Mouse (Mus musculus) CH12.LX (cell line): Measurements from ENCODE around the gene 4930442H23Rik. TPM values are rescaled to one million over a fixed set of nuclear protein-coding genes. Genes with fewer than 3 reads are reported as not detected.
"Not testable (repeated sequence)": the region's sequence is repeated elsewhere in the genome, so short reads cannot be mapped to it uniquely, and the experiment has no call there.

Experiments
- DNase-seq: peaks from one replicate; pipeline ENCODE4 v3.0.0-alpha.2; 2013; ENCODE audit errors: extremely low read depth
- H3K27ac ChIP-seq: 2 replicates; pipeline ENCODE4 v1.5.1; 2012; ENCODE audit warnings: low read depth, mild to moderate bottlenecking, control low read depth, moderate library complexity; ENCODE audit not compliant: insufficient read depth
- H3K27me3 ChIP-seq: replicated peaks from 2 replicates; pipeline ENCODE3; 2012; ENCODE audit warnings: inconsistent platforms
- H3K36me3 ChIP-seq, 2 experiments: replicated peaks in 1 of 2; 2 replicates each; pipeline versions ENCODE3 to v1.6.1; 2012; ENCODE audit warnings: inconsistent platforms in 1 of 2, low read length in 1 of 2, mild to moderate bottlenecking in 1 of 2, mixed read lengths in 1 of 2, moderate library complexity in 1 of 2; ENCODE audit not compliant: control insufficient read depth in 1 of 2, insufficient read depth in 1 of 2
- H3K4me1 ChIP-seq, 2 experiments: 2 replicates each; pipeline ENCODE4 v1.6.1; 2012; ENCODE audit warnings: inconsistent platforms in 1 of 2, moderate library complexity in 1 of 2; ENCODE audit not compliant: insufficient read depth in 2 of 2, control insufficient read depth in 1 of 2
- H3K4me2 ChIP-seq: 2 replicates; pipeline ENCODE4 v1.6.1; 2012; ENCODE audit warnings: low read depth, mild to moderate bottlenecking, control low read depth; ENCODE audit not compliant: poor library complexity, insufficient read depth, severe bottlenecking
- H3K4me3 ChIP-seq, 3 experiments: fragments of 150-350 bp in 1 of 3; sonication (generic) in 1 of 3; replicated peaks in 1 of 3; 2 replicates each; pipeline versions ENCODE3 to v1.5.1; 2011 to 2012; ENCODE audit warnings: low read depth in 2 of 3, low read length in 2 of 3, mild to moderate bottlenecking in 2 of 3, moderate library complexity in 2 of 3, control low read depth in 1 of 3, improper control_type of control experiment in 1 of 3, inconsistent platforms in 1 of 3, mixed read lengths in 1 of 3; ENCODE audit not compliant: poor library complexity in 1 of 3
- H3K79me2 ChIP-seq: replicated peaks from 2 replicates; pipeline ENCODE4 v1.6.1; 2012; ENCODE audit warnings: mild to moderate bottlenecking, moderate library complexity; ENCODE audit not compliant: control insufficient read depth, poor library complexity, insufficient read depth, severe bottlenecking; ENCODE audit errors: extremely low read depth
- H3K9ac ChIP-seq: 2 replicates; pipeline ENCODE4 v1.6.1; 2012; ENCODE audit warnings: low read depth, mild to moderate bottlenecking, control low read depth, moderate library complexity; ENCODE audit not compliant: insufficient read depth
- H3K9me3 ChIP-seq: replicated peaks from 2 replicates; pipeline ENCODE3; 2012; ENCODE audit warnings: low read length, inconsistent platforms, mixed read lengths
- BHLHE40 ChIP-seq: IDR thresholded peaks from 2 replicates; pipeline ENCODE4 v1.6.1; 2011; ENCODE audit warnings: mild to moderate bottlenecking, low read depth, low read length, improper control_type of control experiment
- CHD2 ChIP-seq: IDR thresholded peaks from 2 replicates; pipeline ENCODE4 v1.6.1; 2011; ENCODE audit warnings: low read length, improper control_type of control experiment
- E2F4 ChIP-seq: IDR thresholded peaks from 2 replicates; pipeline ENCODE4 v1.6.1; 2011; ENCODE audit warnings: low read depth, low read length, improper control_type of control experiment; ENCODE audit not compliant: insufficient replicate concordance
- ELF1 ChIP-seq: IDR thresholded peaks from 2 replicates; pipeline ENCODE4 v1.6.1; 2014; ENCODE audit warnings: low read depth, mild to moderate bottlenecking, inconsistent platforms, low read length, improper control_type of control experiment
- EP300 ChIP-seq: IDR thresholded peaks from 2 replicates; pipeline ENCODE4 v1.6.1; 2011; ENCODE audit warnings: low read length, improper control_type of control experiment
- GABPA ChIP-seq: IDR thresholded peaks from 2 replicates; pipeline ENCODE4 v1.6.1; 2012; ENCODE audit warnings: low read depth, low read length, improper control_type of control experiment, inconsistent platforms; ENCODE audit not compliant: insufficient replicate concordance
- HCFC1 ChIP-seq: IDR thresholded peaks from 2 replicates; pipeline ENCODE4 v1.6.1; 2012; ENCODE audit warnings: low read depth, mild to moderate bottlenecking, inconsistent platforms, low read length, improper control_type of control experiment
- IRF4 ChIP-seq: IDR thresholded peaks from 2 replicates; pipeline ENCODE4 v1.6.1; 2014; ENCODE audit warnings: low read depth, mild to moderate bottlenecking, inconsistent platforms, low read length, improper control_type of control experiment
- JUN ChIP-seq: IDR thresholded peaks from 2 replicates; pipeline ENCODE4 v1.6.1; 2011; ENCODE audit warnings: low read depth, mild to moderate bottlenecking, low read length, improper control_type of control experiment, moderate library complexity; ENCODE audit not compliant: insufficient read depth
- JUND ChIP-seq: conservative IDR thresholded peaks from 2 replicates; pipeline ENCODE4 v1.6.1; 2011; ENCODE audit warnings: low read depth, low read length, improper control_type of control experiment
- KAT2A ChIP-seq: IDR thresholded peaks from 2 replicates; pipeline ENCODE4 v1.6.1; 2012; ENCODE audit warnings: low read length, improper control_type of control experiment, inconsistent platforms; ENCODE audit not compliant: insufficient replicate concordance
- MAFK ChIP-seq: IDR thresholded peaks from 2 replicates; pipeline ENCODE4 v1.6.1; 2011; ENCODE audit warnings: low read length, improper control_type of control experiment; ENCODE audit not compliant: insufficient replicate concordance
- MAX ChIP-seq: IDR thresholded peaks from 2 replicates; pipeline ENCODE4 v1.6.1; 2011; ENCODE audit warnings: low read length, improper control_type of control experiment
- MAZ ChIP-seq: IDR thresholded peaks from 2 replicates; pipeline ENCODE4 v1.6.1; 2012; ENCODE audit warnings: low read depth, mild to moderate bottlenecking, inconsistent platforms, low read length, improper control_type of control experiment, moderate library complexity
- MEF2A ChIP-seq: IDR thresholded peaks from 2 replicates; pipeline ENCODE4 v1.6.1; 2014; ENCODE audit warnings: low read depth, mild to moderate bottlenecking, inconsistent platforms, low read length, improper control_type of control experiment, borderline replicate concordance
- MXI1 ChIP-seq: IDR thresholded peaks from 2 replicates; pipeline ENCODE4 v1.6.1; 2011; ENCODE audit warnings: mild to moderate bottlenecking, low read depth, low read length, improper control_type of control experiment
- MYC ChIP-seq: IDR thresholded peaks from 2 replicates; pipeline ENCODE4 v1.6.1; 2011; ENCODE audit warnings: low read depth, mild to moderate bottlenecking, improper control_type of control experiment, low read length
- NELFE ChIP-seq: IDR thresholded peaks from 2 replicates; pipeline ENCODE4 v1.6.1; 2011; ENCODE audit warnings: low read depth, low read length, improper control_type of control experiment
- NRF1 ChIP-seq: IDR thresholded peaks from 2 replicates; pipeline ENCODE4 v1.6.1; 2014; ENCODE audit warnings: low read depth, mild to moderate bottlenecking, inconsistent platforms, low read length, improper control_type of control experiment, moderate library complexity
- PAX5 ChIP-seq: IDR thresholded peaks from 2 replicates; pipeline ENCODE4 v1.6.1; 2012; ENCODE audit warnings: low read length, inconsistent platforms, mixed read lengths
- POLR2A ChIP-seq: IDR thresholded peaks from 2 replicates; pipeline ENCODE4 v1.6.1; 2011; ENCODE audit warnings: low read depth, mild to moderate bottlenecking, improper control_type of control experiment, low read length
- POLR2AphosphoS2 ChIP-seq: IDR thresholded peaks from 2 replicates; pipeline ENCODE4 v1.6.1; 2011; ENCODE audit warnings: low read depth, low read length, improper control_type of control experiment
- RCOR1 ChIP-seq: conservative IDR thresholded peaks from 2 replicates; pipeline ENCODE4 v1.6.1; 2012; ENCODE audit warnings: low read depth, mild to moderate bottlenecking, inconsistent platforms, low read length, improper control_type of control experiment
- SIN3A ChIP-seq: IDR thresholded peaks from 2 replicates; pipeline ENCODE4 v1.6.1; 2012; ENCODE audit warnings: low read length, improper control_type of control experiment, inconsistent platforms
- SMC3 ChIP-seq: IDR thresholded peaks from 2 replicates; pipeline ENCODE4 v1.6.1; 2011; ENCODE audit warnings: low read depth, low read length, improper control_type of control experiment
- TCF12 ChIP-seq: IDR thresholded peaks from 2 replicates; pipeline ENCODE4 v1.6.1; 2014; ENCODE audit warnings: low read depth, mild to moderate bottlenecking, inconsistent platforms, low read length, improper control_type of control experiment
- USF1 ChIP-seq: IDR thresholded peaks from 2 replicates; pipeline ENCODE4 v1.6.1; 2014; ENCODE audit warnings: low read depth, mild to moderate bottlenecking, inconsistent platforms, low read length, improper control_type of control experiment
- USF2 ChIP-seq: conservative IDR thresholded peaks from 2 replicates; pipeline ENCODE4 v1.6.1; 2011; ENCODE audit warnings: low read depth, low read length, improper control_type of control experiment
- ZKSCAN1 ChIP-seq: IDR thresholded peaks from 2 replicates; pipeline ENCODE4 v1.6.1; 2012; ENCODE audit warnings: low read depth, inconsistent platforms, low read length, improper control_type of control experiment, borderline replicate concordance
- ZMIZ1 ChIP-seq: IDR thresholded peaks from 2 replicates; pipeline ENCODE4 v1.6.1; 2012; ENCODE audit warnings: low read depth, mild to moderate bottlenecking, inconsistent platforms, low read length, improper control_type of control experiment
- ZNF384 ChIP-seq: IDR thresholded peaks from 2 replicates; pipeline ENCODE4 v1.6.1; 2012; ENCODE audit warnings: low read depth, low read length, improper control_type of control experiment, inconsistent platforms
- dilution Hi-C: fragments of 300-500 bp; cut with MboI; formaldehyde crosslinking; loops from 2 replicates; pipeline ENCODE4 v1.14.3; 2020; ENCODE audit warnings: low sequenced_read_pairs; ENCODE audit not compliant: extremely low pct_unique_long_range_greater_than_20kb, extremely low pct_ligation_motif_present
- in situ Hi-C: fragments of 300-500 bp; cut with MboI; formaldehyde crosslinking; loops from 3 replicates; pipeline ENCODE4 v1.14.3; 2019; ENCODE audit warnings: low sequenced_read_pairs, low pct_ligation_motif_present, low pct_unique_long_range_greater_than_20kb, mixed read lengths
- polyA plus RNA-seq: library from polyadenylated mRNA; unstranded; fragments of >175 nt; gene quantifications from 2 replicates; pipeline ENCODE4 v1.2.1, GENCODE M21; 2012; ENCODE audit warnings: low read depth; ENCODE audit not compliant: insufficient read length
- total RNA-seq, 2 experiments: library from RNA; depleted of rRNA; stranded (reverse); fragments of 300-350 nt in 1 of 2; fragments of >200 nt in 1 of 2; gene quantifications; 2 replicates each; pipeline ENCODE4 v1.2.3; 2012 to 2014

Gene 4930442H23Rik
- total and polyA plus RNA-seq, 3 experiments = 0.27 TPM; not detected in 2

DNA sequence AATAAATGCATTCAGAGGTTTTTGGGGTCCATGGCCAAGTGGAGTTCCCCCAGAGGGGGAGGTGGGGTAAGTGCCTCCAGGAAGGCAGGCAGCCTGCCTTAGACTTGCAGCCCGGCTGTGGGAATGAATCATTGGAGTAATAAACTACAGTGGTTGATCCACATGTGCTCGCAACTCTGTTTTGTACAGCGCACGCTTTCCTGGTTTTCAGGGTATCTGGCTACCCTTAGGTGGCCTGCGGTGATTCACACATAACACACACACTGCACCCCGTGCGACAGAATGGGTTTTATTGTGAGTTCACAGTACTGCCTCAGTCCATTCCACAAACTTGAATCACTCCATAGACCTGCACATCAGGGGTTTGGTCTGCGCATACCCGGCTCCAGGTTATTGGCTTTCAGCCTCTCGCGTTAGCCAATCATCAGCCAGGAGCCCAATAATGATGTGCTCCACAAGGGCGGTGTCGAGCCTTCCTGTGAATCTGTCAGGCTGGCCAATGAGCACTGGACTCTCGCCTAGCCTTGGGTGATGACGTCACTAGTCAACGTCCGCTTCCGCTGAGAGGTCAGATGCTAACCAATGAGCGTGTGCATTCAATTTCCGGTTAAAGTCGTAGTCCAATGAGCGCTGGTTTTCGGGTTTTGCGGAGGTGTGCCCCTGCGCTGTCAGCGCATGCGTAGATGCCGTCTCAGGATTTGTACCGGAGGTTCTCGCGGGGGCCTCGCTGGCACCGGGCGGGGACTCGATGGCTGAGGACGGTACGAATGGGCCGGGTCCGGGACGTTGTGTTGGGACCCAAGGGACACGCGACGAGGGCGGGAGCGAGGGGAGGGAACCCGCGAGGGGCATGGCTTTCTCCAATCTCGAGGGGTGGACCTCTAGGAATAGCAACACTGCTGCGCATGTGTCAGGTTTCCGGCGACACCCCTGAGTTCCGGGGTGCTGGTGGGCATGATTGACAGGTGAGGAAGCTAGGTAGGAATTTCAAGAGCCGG, 1.0 kb downstream of the 4930442H23Rik start, which contains the start of gene Dapk3:
TSS of gene Dapk3 (plus strand) at position 670 of the 998 bp plus-strand sequence.
- H3K27ac ChIP-seq = peak within 1 kb of the TSS; percentile 85
- DNase-seq = peak; percentile 100
- H3K36me3 ChIP-seq = peaks cover 69 to 81% of the 10 kb centered on the region in 2 experiments

DNA sequence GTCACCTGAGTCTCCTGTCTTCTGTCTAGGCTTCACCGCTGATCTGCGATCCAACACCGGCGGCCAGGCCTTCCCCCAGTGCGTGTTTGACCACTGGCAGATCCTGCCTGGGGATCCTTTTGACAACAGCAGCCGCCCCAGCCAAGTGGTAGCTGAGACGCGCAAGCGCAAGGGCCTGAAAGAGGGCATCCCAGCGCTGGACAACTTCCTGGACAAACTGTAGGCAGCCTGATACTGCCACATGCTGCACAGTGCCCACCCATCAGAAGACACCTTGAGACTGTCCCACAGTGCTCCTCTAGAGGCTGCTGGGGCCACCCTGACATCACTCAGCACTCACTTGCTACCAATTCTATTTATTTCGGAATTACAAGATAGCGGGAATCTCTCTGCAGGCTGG, 1.8 kb downstream of the 4930442H23Rik start:
- dilution Hi-C loops, H3K27ac ChIP-seq, H3K27me3 ChIP-seq, DNase-seq, in situ Hi-C loops, H3K4me2 ChIP-seq, H3K4me3 ChIP-seq, H3K9ac ChIP-seq, H3K9me3 ChIP-seq: not testable (repeated sequence)
- Histone ChIP-seq H3K4me1 (peaks cover 22 to 49% of the 10 kb centered on the region in 2 experiments), H3K36me3 (peaks cover 66 to 79% of the 10 kb centered on the region in 2 experiments), H3K79me2 (peaks cover 38% of the 10 kb centered on the region)

More for the DNA sequence above, 1.0 kb downstream of the 4930442H23Rik start, which contains the start of gene Dapk3:
- Histone ChIP-seq H3K4me2 (peak within 1 kb of the TSS; percentile 24), H3K27me3 (no peaks in the 10 kb centered on the region), H3K79me2 (peaks cover 30% of the 10 kb centered on the region), H3K4me3 (peak within 1 kb of the TSS; percentile 60 to 77 (median 66)), H3K4me1 (peaks cover 22 to 49% of the 10 kb centered on the region in 2 experiments), H3K9me3 (no peaks in the 10 kb centered on the region), H3K9ac (peak within 1 kb of the TSS; percentile 64)
- in situ Hi-C loops (no loop called here), dilution Hi-C loops (no loop called here)
- TF ChIP-seq ZKSCAN1 (peak; percentile 30; the same call in 1 of the 2 replicates), USF1 (no peak), IRF4 (peak; percentile 41; the same call in 1 of the 2 replicates), MAZ (peak; percentile 78; the same call in 1 of the 2 replicates), SMC3 (no peak; the same call in 1 of the 2 replicates), MAFK (no peak), RCOR1 (0 out of 2 replicates have a peak, but pooled peaks have one; percentile 42), NELFE (peak; percentile 62; the same call in 1 of the 2 replicates), USF2 (peak; percentile 67; the same call in 1 of the 2 replicates), MAX (peak; percentile 46), HCFC1 (peak; percentile 86), BHLHE40 (0 out of 2 replicates have a peak, but pooled peaks have one; percentile 40), MEF2A (peak; percentile 73), ELF1 (peak; percentile 96), SIN3A (peak; percentile 53; the same call in 1 of the 2 replicates), EP300 (no peak), MXI1 (peak; percentile 24), ZNF384 (no peak), POLR2AphosphoS2 (peak; percentile 100), POLR2A (peak; percentile 91), E2F4 (no peak), ZMIZ1 (peak; percentile 99), JUND (peak; percentile 95), NRF1 (peak; percentile 87), GABPA (peak; percentile 5; the same call in 1 of the 2 replicates), TCF12 (peak; percentile 56; the same call in 1 of the 2 replicates), KAT2A (peak; percentile 73; the same call in 1 of the 2 replicates), CHD2 (peak; percentile 97), MYC (peak; percentile 64), JUN (peak; percentile 89), PAX5 (no peak)
